Mouse (Mus musculus) CH12.LX (cell line): ENCODE results near the gene Foxm1. TPM values are rescaled to one million over a fixed set of nuclear protein-coding genes. Genes with fewer than 3 reads are reported as not detected.

ENCODE experiments used
- DNase-seq: peaks from one replicate; pipeline ENCODE4 v3.0.0-alpha.2; 2013; ENCODE audit errors: extremely low read depth
- H3K27ac ChIP-seq: 2 replicates; pipeline ENCODE4 v1.5.1; 2012; ENCODE audit warnings: low read depth, mild to moderate bottlenecking, control low read depth, moderate library complexity; ENCODE audit not compliant: insufficient read depth
- H3K27me3 ChIP-seq: replicated peaks from 2 replicates; pipeline ENCODE3; 2012; ENCODE audit warnings: inconsistent platforms
- H3K36me3 ChIP-seq, 2 experiments: replicated peaks in 1 of 2; 2 replicates each; pipeline versions ENCODE3 to v1.6.1; 2012; ENCODE audit warnings: inconsistent platforms in 1 of 2, low read length in 1 of 2, mild to moderate bottlenecking in 1 of 2, mixed read lengths in 1 of 2, moderate library complexity in 1 of 2; ENCODE audit not compliant: control insufficient read depth in 1 of 2, insufficient read depth in 1 of 2
- H3K4me1 ChIP-seq, 2 experiments: 2 replicates each; pipeline ENCODE4 v1.6.1; 2012; ENCODE audit warnings: inconsistent platforms in 1 of 2, moderate library complexity in 1 of 2; ENCODE audit not compliant: insufficient read depth in 2 of 2, control insufficient read depth in 1 of 2
- H3K4me2 ChIP-seq: 2 replicates; pipeline ENCODE4 v1.6.1; 2012; ENCODE audit warnings: low read depth, mild to moderate bottlenecking, control low read depth; ENCODE audit not compliant: poor library complexity, insufficient read depth, severe bottlenecking
- H3K4me3 ChIP-seq, 3 experiments: fragments of 150-350 bp in 1 of 3; sonication (generic) in 1 of 3; replicated peaks in 1 of 3; 2 replicates each; pipeline versions ENCODE3 to v1.5.1; 2011 to 2012; ENCODE audit warnings: low read depth in 2 of 3, low read length in 2 of 3, mild to moderate bottlenecking in 2 of 3, moderate library complexity in 2 of 3, control low read depth in 1 of 3, improper control_type of control experiment in 1 of 3, inconsistent platforms in 1 of 3, mixed read lengths in 1 of 3; ENCODE audit not compliant: poor library complexity in 1 of 3
- H3K79me2 ChIP-seq: replicated peaks from 2 replicates; pipeline ENCODE4 v1.6.1; 2012; ENCODE audit warnings: mild to moderate bottlenecking, moderate library complexity; ENCODE audit not compliant: control insufficient read depth, poor library complexity, insufficient read depth, severe bottlenecking; ENCODE audit errors: extremely low read depth
- H3K9ac ChIP-seq: 2 replicates; pipeline ENCODE4 v1.6.1; 2012; ENCODE audit warnings: low read depth, mild to moderate bottlenecking, control low read depth, moderate library complexity; ENCODE audit not compliant: insufficient read depth
- H3K9me3 ChIP-seq: replicated peaks from 2 replicates; pipeline ENCODE3; 2012; ENCODE audit warnings: low read length, inconsistent platforms, mixed read lengths
- BHLHE40 ChIP-seq: IDR thresholded peaks from 2 replicates; pipeline ENCODE4 v1.6.1; 2011; ENCODE audit warnings: mild to moderate bottlenecking, low read depth, low read length, improper control_type of control experiment
- CHD1 ChIP-seq: IDR thresholded peaks from 2 replicates; pipeline ENCODE4 v1.6.1; 2012; ENCODE audit warnings: low read depth, low read length, improper control_type of control experiment, inconsistent platforms
- CTCF ChIP-seq, 2 experiments: IDR thresholded peaks in 1 of 2; conservative IDR thresholded peaks in 1 of 2; 2 replicates each; pipeline ENCODE4 v1.5.1; 2011 to 2012; ENCODE audit warnings: low read depth in 2 of 2, low read length in 2 of 2, improper control_type of control experiment in 1 of 2, inconsistent platforms in 1 of 2, mild to moderate bottlenecking in 1 of 2, moderate library complexity in 1 of 2
- E2F4 ChIP-seq: IDR thresholded peaks from 2 replicates; pipeline ENCODE4 v1.6.1; 2011; ENCODE audit warnings: low read depth, low read length, improper control_type of control experiment; ENCODE audit not compliant: insufficient replicate concordance
- ELF1 ChIP-seq: IDR thresholded peaks from 2 replicates; pipeline ENCODE4 v1.6.1; 2014; ENCODE audit warnings: low read depth, mild to moderate bottlenecking, inconsistent platforms, low read length, improper control_type of control experiment
- EP300 ChIP-seq: IDR thresholded peaks from 2 replicates; pipeline ENCODE4 v1.6.1; 2011; ENCODE audit warnings: low read length, improper control_type of control experiment
- GABPA ChIP-seq: IDR thresholded peaks from 2 replicates; pipeline ENCODE4 v1.6.1; 2012; ENCODE audit warnings: low read depth, low read length, improper control_type of control experiment, inconsistent platforms; ENCODE audit not compliant: insufficient replicate concordance
- HCFC1 ChIP-seq: IDR thresholded peaks from 2 replicates; pipeline ENCODE4 v1.6.1; 2012; ENCODE audit warnings: low read depth, mild to moderate bottlenecking, inconsistent platforms, low read length, improper control_type of control experiment
- JUN ChIP-seq: IDR thresholded peaks from 2 replicates; pipeline ENCODE4 v1.6.1; 2011; ENCODE audit warnings: low read depth, mild to moderate bottlenecking, low read length, improper control_type of control experiment, moderate library complexity; ENCODE audit not compliant: insufficient read depth
- KAT2A ChIP-seq: IDR thresholded peaks from 2 replicates; pipeline ENCODE4 v1.6.1; 2012; ENCODE audit warnings: low read length, improper control_type of control experiment, inconsistent platforms; ENCODE audit not compliant: insufficient replicate concordance
- MAFK ChIP-seq: IDR thresholded peaks from 2 replicates; pipeline ENCODE4 v1.6.1; 2011; ENCODE audit warnings: low read length, improper control_type of control experiment; ENCODE audit not compliant: insufficient replicate concordance
- MAX ChIP-seq: IDR thresholded peaks from 2 replicates; pipeline ENCODE4 v1.6.1; 2011; ENCODE audit warnings: low read length, improper control_type of control experiment
- MAZ ChIP-seq: IDR thresholded peaks from 2 replicates; pipeline ENCODE4 v1.6.1; 2012; ENCODE audit warnings: low read depth, mild to moderate bottlenecking, inconsistent platforms, low read length, improper control_type of control experiment, moderate library complexity
- MEF2A ChIP-seq: IDR thresholded peaks from 2 replicates; pipeline ENCODE4 v1.6.1; 2014; ENCODE audit warnings: low read depth, mild to moderate bottlenecking, inconsistent platforms, low read length, improper control_type of control experiment, borderline replicate concordance
- MXI1 ChIP-seq: IDR thresholded peaks from 2 replicates; pipeline ENCODE4 v1.6.1; 2011; ENCODE audit warnings: mild to moderate bottlenecking, low read depth, low read length, improper control_type of control experiment
- MYC ChIP-seq: IDR thresholded peaks from 2 replicates; pipeline ENCODE4 v1.6.1; 2011; ENCODE audit warnings: low read depth, mild to moderate bottlenecking, improper control_type of control experiment, low read length
- NELFE ChIP-seq: IDR thresholded peaks from 2 replicates; pipeline ENCODE4 v1.6.1; 2011; ENCODE audit warnings: low read depth, low read length, improper control_type of control experiment
- PAX5 ChIP-seq: IDR thresholded peaks from 2 replicates; pipeline ENCODE4 v1.6.1; 2012; ENCODE audit warnings: low read length, inconsistent platforms, mixed read lengths
- POLR2A ChIP-seq: IDR thresholded peaks from 2 replicates; pipeline ENCODE4 v1.6.1; 2011; ENCODE audit warnings: low read depth, mild to moderate bottlenecking, improper control_type of control experiment, low read length
- SMC3 ChIP-seq: IDR thresholded peaks from 2 replicates; pipeline ENCODE4 v1.6.1; 2011; ENCODE audit warnings: low read depth, low read length, improper control_type of control experiment
- TBP ChIP-seq: conservative IDR thresholded peaks from 2 replicates; pipeline ENCODE4 v1.6.1; 2011; ENCODE audit warnings: low read depth, low read length, improper control_type of control experiment
- TCF12 ChIP-seq: IDR thresholded peaks from 2 replicates; pipeline ENCODE4 v1.6.1; 2014; ENCODE audit warnings: low read depth, mild to moderate bottlenecking, inconsistent platforms, low read length, improper control_type of control experiment
- UBTF ChIP-seq: IDR thresholded peaks from 2 replicates; pipeline ENCODE4 v1.6.1; 2012; ENCODE audit warnings: low read depth, mild to moderate bottlenecking, inconsistent platforms, low read length, improper control_type of control experiment, moderate library complexity
- USF2 ChIP-seq: conservative IDR thresholded peaks from 2 replicates; pipeline ENCODE4 v1.6.1; 2011; ENCODE audit warnings: low read depth, low read length, improper control_type of control experiment
- ZC3H11A ChIP-seq: IDR thresholded peaks from 2 replicates; pipeline ENCODE4 v1.6.1; 2012; ENCODE audit warnings: low read depth, mild to moderate bottlenecking, inconsistent platforms, low read length, improper control_type of control experiment
- dilution Hi-C: fragments of 300-500 bp; cut with MboI; formaldehyde crosslinking; loops from 2 replicates; pipeline ENCODE4 v1.14.3; 2020; ENCODE audit warnings: low sequenced_read_pairs; ENCODE audit not compliant: extremely low pct_unique_long_range_greater_than_20kb, extremely low pct_ligation_motif_present
- in situ Hi-C: fragments of 300-500 bp; cut with MboI; formaldehyde crosslinking; loops from 3 replicates; pipeline ENCODE4 v1.14.3; 2019; ENCODE audit warnings: low sequenced_read_pairs, low pct_ligation_motif_present, low pct_unique_long_range_greater_than_20kb, mixed read lengths
- polyA plus RNA-seq: library from polyadenylated mRNA; unstranded; fragments of >175 nt; gene quantifications from 2 replicates; pipeline ENCODE4 v1.2.1, GENCODE M21; 2012; ENCODE audit warnings: low read depth; ENCODE audit not compliant: insufficient read length
- total RNA-seq, 2 experiments: library from RNA; depleted of rRNA; stranded (reverse); fragments of 300-350 nt in 1 of 2; fragments of >200 nt in 1 of 2; gene quantifications; 2 replicates each; pipeline ENCODE4 v1.2.3; 2012 to 2014

The Foxm1 gene
- total and polyA plus RNA-seq, 3 experiments, result 6.0 to 41.0 (median 16.8) TPM

DNA sequence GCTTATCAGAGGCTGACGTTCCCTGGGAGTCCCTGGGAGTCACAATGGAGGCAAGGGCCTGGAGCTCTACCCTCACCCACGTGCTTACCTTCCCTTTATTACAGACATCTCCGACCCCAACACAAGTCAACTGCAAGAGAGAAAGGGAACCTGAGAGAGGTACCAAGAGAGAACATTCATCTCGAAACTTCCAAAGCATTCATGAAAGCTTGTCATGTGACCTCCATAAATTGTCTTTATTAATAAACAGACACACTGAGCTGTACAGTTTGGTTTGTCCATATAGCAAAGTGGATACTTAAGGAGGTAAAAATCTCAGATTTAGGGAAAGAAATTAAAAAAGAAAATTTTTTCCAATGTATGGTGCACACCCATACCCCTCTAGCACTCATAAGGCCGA lies 53.4 kb downstream of the Foxm1 start (continued):
- TF ChIP-seq ZC3H11A (no peak), HCFC1 (no peak), POLR2A (no peak), MAZ (no peak), USF2 (peak; percentile 52), UBTF (no peak), NELFE (no peak), MEF2A (no peak), MXI1 (no peak), JUN (peak; percentile 43; the same call in 1 of the 2 replicates), MAX (no peak), CTCF (conservative IDR thresholded peaks at IDR 0.05 in 1 of 2, IDR thresholded peaks at IDR 0.05 in 1 of 2; ENCODE audit: low read depth in 2 of 2, low read length in 2 of 2) (no peak), SMC3 (no peak), TCF12 (no peak), CHD1 (no peak), TBP (no peak), EP300 (peak; percentile 13; the same call in 1 of the 2 replicates)

GRCm38 (mm10) chr6:128418076-128418475 lies 55.3 kb downstream of the Foxm1 start:
- Histone ChIP-seq H3K79me2 (peaks cover 16% of the 10 kb centered on the region), H3K27me3 (no peaks in the 10 kb centered on the region), H3K27ac (no peak overlapping the region), H3K9ac (no peak overlapping the region), H3K4me2 (no peak overlapping the region), H3K4me1 (peaks cover 5 to 21% of the 10 kb centered on the region in 2 experiments), H3K9me3 (no peaks in the 10 kb centered on the region), H3K36me3 (peaks cover 19 to 55% of the 10 kb centered on the region in 2 experiments), H3K4me3 (no peak overlapping the region)
- no peak for DNase-seq
- no peak for TF ChIP-seq ELF1
- TF ChIP-seq MAFK, result no peak
- TF ChIP-seq EP300, result no peak
- TF ChIP-seq MAZ, result no peak
- TF ChIP-seq MAX, result no peak
- no peak for TF ChIP-seq PAX5
- no peak for TF ChIP-seq BHLHE40
- TF ChIP-seq POLR2A, result no peak
- TF ChIP-seq GABPA, result no peak
- no peak for TF ChIP-seq KAT2A
- no peak for TF ChIP-seq MYC
- no peak for TF ChIP-seq CTCF (conservative IDR thresholded peaks at IDR 0.05 in 1 of 2, IDR thresholded peaks at IDR 0.05 in 1 of 2; ENCODE audit: low read depth in 2 of 2, low read length in 2 of 2)
- TF ChIP-seq TCF12, result no peak
- no peak for TF ChIP-seq JUN
- no peak for TF ChIP-seq USF2
- no peak for TF ChIP-seq ZC3H11A
- no peak for TF ChIP-seq E2F4
- in situ Hi-C loops (no loop called here), dilution Hi-C loops (no loop called here)
